Mouse (Mus musculus): Measurements from ENCODE around the gene Arhgap45.

- no peak for TF ChIP-seq CTCF (IDR thresholded peaks at IDR 0.05; ENCODE audit: low read depth, low read length)
- TF ChIP-seq POLR2A (IDR thresholded peaks at IDR 0.05; ENCODE audit: borderline replicate concordance, low read depth, low read length), result no peak
Observed at GRCm38 (mm10) chr10:79985334-79986231, 30.9 kb upstream of the Arhgap45 start.

All from bone marrow macrophage, adult 2 months (primary cell).